Mouse (Mus musculus) limb, embryonic 13.5 days (tissue): ENCODE data around the gene Unkl. TPM values are rescaled to one million over a fixed set of nuclear protein-coding genes. Genes with fewer than 3 reads are reported as not detected.

Experiments used
- ATAC-seq: fragments of 200-750 bp; cut with Nextera tagmentation; 2 replicates; pipeline ENCODE4 v1.8.0; 2017; ENCODE audit warnings: low read depth, moderate number of reproducible peaks, moderate TSS enrichment; ENCODE audit not compliant: low FRiP score
- H3K27ac ChIP-seq: fragments of 300-500 bp; sonication (generic); 2 replicates; pipeline ENCODE4 v1.5.1; 2015; ENCODE audit warnings: inconsistent platforms, mild to moderate bottlenecking, moderate library complexity
- H3K27me3 ChIP-seq: fragments of 300-500 bp; sonication (generic); 2 replicates; pipeline ENCODE4 v1.6.1; 2015; ENCODE audit warnings: mild to moderate bottlenecking, inconsistent platforms
- H3K36me3 ChIP-seq: fragments of 300-500 bp; sonication (generic); 2 replicates; pipeline ENCODE4 v1.6.1; 2015; ENCODE audit warnings: inconsistent platforms, mild to moderate bottlenecking, moderate library complexity
- H3K4me1 ChIP-seq: fragments of 300-500 bp; sonication (generic); 2 replicates; pipeline ENCODE4 v1.6.1; 2015; ENCODE audit warnings: inconsistent platforms
- H3K4me2 ChIP-seq: fragments of 300-500 bp; sonication (generic); replicated peaks from 2 replicates; pipeline ENCODE4 v1.6.1; 2015; ENCODE audit warnings: inconsistent platforms, mild to moderate bottlenecking, moderate library complexity
- H3K4me3 ChIP-seq: fragments of 300-500 bp; sonication (generic); 2 replicates; pipeline ENCODE4 v1.5.1; 2015; ENCODE audit warnings: moderate library complexity, mild to moderate bottlenecking, inconsistent platforms
- H3K9ac ChIP-seq: fragments of 300-500 bp; sonication (generic); 2 replicates; pipeline ENCODE4 v1.6.1; 2015; ENCODE audit warnings: mild to moderate bottlenecking, inconsistent platforms
- H3K9me3 ChIP-seq: fragments of 300-500 bp; sonication (generic); 2 replicates; pipeline ENCODE4 v1.6.1; 2016; ENCODE audit warnings: inconsistent platforms
- WGBS: fragments of 180-500 bp; shearing (Covaris S2); methylation state at CpG from one replicate; pipeline ENCODE4 v1.1.7; 2015; 5-methylcytosine and 5-hydroxymethylcytosine counted together
- polyA plus RNA-seq: library from polyadenylated mRNA; unstranded; fragments of >200 nt; fragmentation: Nextera tagmentation; extraction: Ambion mirVana; gene quantifications from 2 replicates; pipeline ENCODE4 v1.2.1, GENCODE M21; 2015

Unkl gene
- polyA plus RNA-seq, 1 experiment from 2014 or later: 11.4 TPM

DNA sequence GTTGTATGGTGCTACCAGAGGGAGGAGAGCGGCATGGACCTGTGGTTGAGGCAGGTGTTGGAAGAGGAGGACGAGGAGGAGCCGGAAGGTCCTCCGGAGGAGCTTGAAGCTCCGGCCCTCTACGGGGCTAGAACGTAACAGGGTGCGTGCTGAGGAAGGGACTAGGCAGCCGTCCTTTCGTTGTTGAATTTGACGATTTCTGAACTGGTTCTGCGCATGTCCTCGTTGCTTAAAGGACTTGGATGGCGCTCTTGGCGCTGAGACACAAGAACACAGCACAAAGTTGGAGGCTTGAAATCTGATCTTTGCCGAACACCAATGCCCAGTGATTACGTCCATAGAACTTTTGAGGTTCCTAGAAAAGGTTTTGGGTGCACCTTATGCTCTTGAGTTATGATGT is 3.2 kb upstream of the Unkl start:
- Histone ChIP-seq H3K4me1 (peaks cover 35% of the 10 kb centered on the region), H3K36me3 (peaks cover 7% of the 10 kb centered on the region; the same call in 1 of the 2 replicates), H3K9ac (peak overlapping the region; percentile 88), H3K4me2 (peak overlapping the region; percentile 100), H3K9me3 (no peaks in the 10 kb centered on the region), H3K27ac (0 out of 2 replicates have a peak overlapping the region, but pooled peaks have one; percentile 28), H3K4me3 (peak overlapping the region; percentile 98), H3K27me3 (peaks cover 7% of the 10 kb centered on the region; the same call in 1 of the 2 replicates)
- ATAC-seq: no peak
- 8% methylated on average over 17 of the region's 17 CpGs for WGBS

DNA sequence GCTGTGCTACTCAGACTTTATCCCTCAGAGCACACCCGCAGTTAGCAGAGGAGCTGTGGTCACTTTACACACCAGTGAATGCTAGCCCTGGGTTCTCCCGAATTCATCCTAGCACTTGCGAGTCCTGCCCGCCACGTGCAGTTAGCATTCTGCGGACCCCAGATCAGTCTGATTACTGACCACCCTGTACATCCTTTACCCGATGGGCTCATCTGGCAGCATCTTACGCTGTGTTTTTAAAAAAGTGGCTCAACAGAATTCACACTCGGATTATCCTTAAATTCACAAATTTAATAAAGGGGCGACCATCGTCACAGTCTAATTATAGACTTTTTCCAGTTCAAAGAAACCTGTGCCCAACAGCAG is 430 bp upstream of the Unkl start:
- H3K27me3 ChIP-seq: no peaks in the 10 kb centered on the region
- WGBS: 8% methylated on average over 11 of the region's 11 CpGs
- H3K36me3 ChIP-seq: peaks cover 28% of the 10 kb centered on the region
- peak overlapping the region; percentile 93 for H3K9ac ChIP-seq
- peaks cover 38% of the 10 kb centered on the region for H3K4me1 ChIP-seq
- H3K4me2 ChIP-seq: peak overlapping the region; percentile 93
- H3K9me3 ChIP-seq: no peaks in the 10 kb centered on the region
- H3K27ac ChIP-seq: peak overlapping the region; percentile 72
- H3K4me3 ChIP-seq: peak overlapping the region; percentile 98
- ATAC-seq: no peak

DNA sequence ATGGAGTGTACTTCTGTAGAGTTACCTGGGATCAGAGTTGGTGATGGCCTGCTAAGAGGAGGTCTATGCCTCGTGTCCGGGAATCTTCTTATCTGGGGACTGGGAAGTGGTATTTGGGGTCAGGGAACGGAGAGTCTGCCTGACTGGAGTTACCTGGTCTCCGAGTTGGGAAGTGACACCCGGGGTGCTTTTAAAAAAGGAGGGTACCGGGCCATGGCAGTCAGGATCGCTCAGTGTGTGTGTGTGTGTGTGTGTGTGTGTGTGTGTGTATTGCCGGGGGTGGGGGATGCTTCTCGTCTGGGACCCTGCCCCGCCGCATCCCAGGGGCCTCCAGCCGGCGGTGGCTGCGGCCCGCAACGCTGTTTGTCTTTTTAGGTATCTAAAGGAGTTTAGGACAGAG is 894 bp downstream of the Unkl start:
- 5% methylated on average over 15 of the region's 16 CpGs for WGBS
- Histone ChIP-seq H3K27ac (no peak overlapping the region), H3K9ac (peak overlapping the region; percentile 93), H3K9me3 (no peaks in the 10 kb centered on the region), H3K36me3 (peaks cover 42% of the 10 kb centered on the region), H3K4me3 (peak overlapping the region; percentile 98), H3K27me3 (no peaks in the 10 kb centered on the region), H3K4me1 (peaks cover 30% of the 10 kb centered on the region), H3K4me2 (peak overlapping the region; percentile 93)
- no peak for ATAC-seq

DNA sequence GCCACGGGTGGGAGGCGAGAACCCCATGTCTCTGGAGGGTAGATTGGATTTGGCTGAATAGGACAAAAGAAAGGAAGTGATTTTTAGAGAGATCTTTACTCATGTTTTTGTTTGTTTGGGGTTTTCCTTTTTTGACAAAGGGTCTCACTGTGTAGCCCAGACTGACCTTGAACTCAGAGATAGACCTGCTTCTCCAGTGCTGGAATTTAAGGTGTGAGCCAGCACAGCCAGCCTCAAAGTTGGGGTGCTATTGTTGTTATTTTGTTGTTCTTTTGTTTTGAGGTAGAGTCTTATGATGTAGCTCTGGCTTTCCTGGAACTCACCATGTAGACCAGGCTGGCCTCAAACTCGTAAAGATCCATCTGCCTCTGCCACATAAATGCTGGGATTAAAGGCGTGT is 14.2 kb downstream of the Unkl start:
- H3K4me1 ChIP-seq: no peaks in the 10 kb centered on the region
- H3K36me3 ChIP-seq: peaks cover 85% of the 10 kb centered on the region
- 94% methylated on average over 4 of the region's 4 CpGs for WGBS
- ATAC-seq: no peak
- H3K27me3 ChIP-seq: no peaks in the 10 kb centered on the region
- H3K4me3 ChIP-seq: no peak overlapping the region
- H3K9me3 ChIP-seq: no peaks in the 10 kb centered on the region
- no peak overlapping the region for H3K9ac ChIP-seq
- no peak overlapping the region for H3K27ac ChIP-seq
- no peak overlapping the region for H3K4me2 ChIP-seq

DNA sequence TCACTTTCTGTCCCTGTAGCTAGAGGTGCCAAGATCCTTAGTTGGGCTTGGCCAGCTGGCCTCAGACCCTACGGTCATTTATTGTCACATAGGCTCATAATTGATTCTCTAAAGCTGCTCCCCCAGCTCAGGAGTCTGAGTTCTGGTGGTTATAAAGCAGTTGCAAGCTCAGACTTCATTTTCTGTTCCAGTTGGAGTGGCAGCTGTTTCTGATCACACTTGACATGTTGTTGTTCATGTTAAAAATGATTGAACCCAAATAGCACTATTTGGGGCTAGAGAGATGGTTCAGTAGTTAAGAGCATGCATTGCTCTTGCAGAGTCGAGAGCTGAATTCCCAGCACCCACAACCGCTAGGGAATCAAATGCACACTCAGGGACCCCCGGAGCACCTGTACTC is 21.8 kb downstream of the Unkl start:
- peaks cover 97% of the 10 kb centered on the region for H3K36me3 ChIP-seq
- WGBS: 92% methylated on average over 4 of the region's 4 CpGs

DNA sequence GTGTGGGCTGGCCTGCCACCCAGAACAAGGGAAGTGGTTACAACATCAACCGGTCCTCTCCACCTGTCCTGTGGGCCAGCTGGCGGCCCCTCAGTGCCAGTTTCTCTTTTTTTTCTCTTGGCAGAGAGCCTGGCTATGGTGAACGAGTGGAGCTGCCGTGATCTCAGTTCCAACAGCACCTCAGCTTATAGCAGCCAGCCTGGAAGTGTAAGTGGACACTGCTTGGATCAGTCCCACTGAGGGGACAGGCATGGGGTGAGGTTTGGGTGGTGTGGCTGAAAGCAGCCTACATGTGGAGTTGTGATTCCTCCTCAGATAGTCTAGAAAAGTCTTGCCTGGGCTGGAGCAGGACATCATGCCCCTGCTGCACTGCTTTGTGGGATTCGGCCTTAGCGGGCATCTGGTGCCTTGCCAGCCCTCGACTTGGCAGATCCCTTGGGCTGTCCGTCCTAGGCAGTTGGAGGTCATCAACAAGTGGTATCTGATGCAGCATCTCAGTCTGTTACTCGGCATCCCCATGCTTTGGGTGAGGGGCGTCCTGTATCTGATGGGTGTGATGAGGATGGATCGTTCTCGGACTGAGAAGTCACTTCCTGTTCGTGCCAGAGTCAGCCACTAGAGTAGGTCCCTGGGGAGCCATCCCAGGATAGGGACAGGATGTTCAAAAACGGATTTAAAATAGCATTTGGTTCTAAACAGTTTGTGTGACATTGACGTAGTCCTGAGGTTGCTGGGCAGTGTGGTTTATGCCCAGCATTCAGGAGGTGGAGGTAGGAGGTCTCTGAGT is 22.7 kb downstream of the Unkl start:
- H3K4me1 ChIP-seq: no peaks in the 10 kb centered on the region
- 84% methylated on average over 15 of the region's 15 CpGs for WGBS
- peaks cover 97% of the 10 kb centered on the region for H3K36me3 ChIP-seq
- ATAC-seq: no peak
- H3K4me2 ChIP-seq: no peak overlapping the region
- H3K27me3 ChIP-seq: no peaks in the 10 kb centered on the region
- no peak overlapping the region for H3K9ac ChIP-seq
- no peak overlapping the region for H3K27ac ChIP-seq
- H3K9me3 ChIP-seq: no peaks in the 10 kb centered on the region
- no peak overlapping the region for H3K4me3 ChIP-seq

More for the DNA sequence above, 21.8 kb downstream of the Unkl start:
- no peak overlapping the region for H3K9ac ChIP-seq
- no peaks in the 10 kb centered on the region for H3K9me3 ChIP-seq
- no peak overlapping the region for H3K4me2 ChIP-seq
- H3K27ac ChIP-seq: no peak overlapping the region
- no peaks in the 10 kb centered on the region for H3K4me1 ChIP-seq
- no peaks in the 10 kb centered on the region for H3K27me3 ChIP-seq
- no peak overlapping the region for H3K4me3 ChIP-seq
- no peak for ATAC-seq

DNA sequence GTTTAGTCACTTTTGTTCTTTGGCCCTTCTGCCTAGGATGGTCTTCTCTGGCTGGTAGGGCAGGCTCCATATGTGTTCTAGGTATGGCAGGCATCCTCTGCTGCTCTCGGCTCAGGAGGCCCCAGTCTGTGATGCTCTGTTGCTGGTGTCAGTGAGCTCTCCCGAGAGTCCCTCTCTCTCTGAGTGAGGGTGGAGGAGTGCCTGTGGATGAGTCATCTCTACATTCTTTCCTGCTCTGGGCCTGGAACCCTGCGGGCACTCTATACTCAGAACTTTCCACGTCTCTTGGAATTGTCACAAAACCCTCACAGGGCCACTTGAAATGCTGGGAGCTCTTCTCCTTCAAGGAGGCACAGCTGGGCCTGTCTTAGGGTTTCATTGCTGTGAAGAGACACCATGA is 23.5 kb downstream of the Unkl start:
- H3K4me2 ChIP-seq: no peak overlapping the region
- H3K36me3 ChIP-seq: peaks cover 96% of the 10 kb centered on the region
- H3K27me3 ChIP-seq: no peaks in the 10 kb centered on the region
- H3K4me1 ChIP-seq: no peaks in the 10 kb centered on the region
- no peak overlapping the region for H3K4me3 ChIP-seq
- no peak for ATAC-seq
- H3K9me3 ChIP-seq: no peaks in the 10 kb centered on the region
- WGBS: 89% methylated on average over 4 of the region's 4 CpGs
- no peak overlapping the region for H3K9ac ChIP-seq
- H3K27ac ChIP-seq: no peak overlapping the region

DNA sequence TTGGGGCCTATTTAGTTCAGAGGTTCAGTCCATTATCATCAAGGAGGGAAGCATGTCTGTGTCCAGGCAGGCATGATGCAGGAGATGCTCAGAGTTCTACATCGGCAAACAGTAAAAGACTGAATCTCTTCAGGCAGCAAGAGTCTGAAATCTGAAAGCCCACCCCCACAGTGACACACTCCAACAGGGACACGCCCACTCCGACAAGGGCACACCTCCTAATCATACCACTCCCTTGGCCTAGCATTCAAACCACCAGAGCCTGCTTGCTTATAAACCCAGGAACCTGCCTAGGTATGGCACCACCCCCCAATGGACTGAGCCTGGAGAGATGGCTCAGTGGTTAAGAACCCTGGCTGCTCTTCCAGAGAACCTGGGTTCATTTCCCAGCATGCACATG is 27.2 kb downstream of the Unkl start:
- H3K9me3 ChIP-seq: no peaks in the 10 kb centered on the region
- no peaks in the 10 kb centered on the region for H3K4me1 ChIP-seq
- H3K27ac ChIP-seq: no peak overlapping the region
- H3K4me3 ChIP-seq: no peak overlapping the region
- ATAC-seq: no peak
- H3K9ac ChIP-seq: no peak overlapping the region
- no peaks in the 10 kb centered on the region for H3K27me3 ChIP-seq
- no peak overlapping the region for H3K4me2 ChIP-seq
- WGBS: 87% methylated on average over 3 of the region's 3 CpGs
- H3K36me3 ChIP-seq: peaks cover 91% of the 10 kb centered on the region

DNA sequence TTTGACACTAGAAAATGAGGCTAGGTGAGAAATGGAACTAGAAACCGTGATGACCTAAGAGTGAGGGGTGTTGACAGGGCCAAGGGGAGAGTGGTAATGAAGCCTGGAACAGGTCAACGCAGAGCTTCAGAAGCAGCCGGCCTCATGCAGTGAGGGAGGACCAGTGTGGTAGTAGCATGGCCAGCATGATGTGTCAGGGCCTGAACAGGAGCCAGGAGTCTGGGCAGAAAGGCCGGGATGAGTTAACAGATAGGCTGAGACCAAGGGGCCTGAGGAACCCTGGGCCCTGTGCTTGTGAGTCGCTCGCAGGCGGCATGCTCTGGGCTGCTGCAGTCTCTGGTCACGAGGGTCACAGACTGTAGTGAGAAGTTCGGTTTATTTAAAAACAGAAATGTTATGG is 30.8 kb downstream of the Unkl start:
- H3K4me3 ChIP-seq: no peak overlapping the region
- no peak overlapping the region for H3K27ac ChIP-seq
- no peak for ATAC-seq
- no peaks in the 10 kb centered on the region for H3K9me3 ChIP-seq
- no peaks in the 10 kb centered on the region for H3K27me3 ChIP-seq
- no peak overlapping the region for H3K9ac ChIP-seq
- peaks cover 17% of the 10 kb centered on the region for H3K4me1 ChIP-seq
- no peak overlapping the region for H3K4me2 ChIP-seq
- 91% methylated on average over 9 of the region's 9 CpGs for WGBS
- peaks cover 61% of the 10 kb centered on the region for H3K36me3 ChIP-seq

DNA sequence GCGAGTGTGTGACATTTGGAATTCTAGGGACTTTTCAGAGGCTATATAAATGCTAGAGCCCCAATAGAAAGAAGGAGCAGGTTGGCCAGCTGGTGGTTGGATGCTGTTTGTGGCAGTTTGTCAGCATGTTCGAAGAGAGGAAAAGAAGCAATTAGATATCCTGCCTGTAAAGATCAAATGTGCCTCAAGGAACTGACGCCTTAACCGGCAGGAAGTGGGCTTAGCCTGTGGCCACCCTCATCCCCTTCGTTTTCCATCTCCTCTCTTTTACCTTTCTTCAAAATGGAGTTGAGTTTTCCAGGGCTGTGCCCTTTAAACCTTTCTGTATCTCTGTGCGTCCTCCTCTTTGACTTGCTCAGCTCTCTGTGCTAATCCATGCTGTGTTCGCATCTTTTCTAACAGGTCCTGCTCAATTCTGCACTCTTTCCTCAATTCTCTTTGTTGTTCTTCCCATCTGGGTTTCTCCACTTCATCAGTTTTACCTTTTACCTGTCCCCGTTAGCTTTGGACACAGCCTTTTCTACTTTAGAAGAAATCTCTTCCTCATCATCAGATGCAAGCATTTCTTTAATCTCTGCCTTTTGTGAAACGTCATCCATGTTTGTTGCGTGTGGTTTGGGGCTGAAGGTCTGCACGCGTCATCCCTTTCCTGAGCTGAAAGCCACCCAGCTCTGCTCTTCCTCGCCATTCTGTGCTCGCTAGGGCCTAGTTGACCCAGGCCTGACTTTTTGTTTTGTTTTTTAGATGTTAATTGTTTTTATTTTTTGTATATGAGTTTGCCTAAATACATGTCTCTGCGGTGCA is 31.5 kb downstream of the Unkl start:
- Histone ChIP-seq H3K27ac (no peak overlapping the region), H3K9ac (no peak overlapping the region), H3K9me3 (no peaks in the 10 kb centered on the region), H3K4me2 (no peak overlapping the region), H3K4me1 (peaks cover 17% of the 10 kb centered on the region), H3K27me3 (no peaks in the 10 kb centered on the region), H3K36me3 (peaks cover 59% of the 10 kb centered on the region), H3K4me3 (no peak overlapping the region)
- 91% methylated on average over 15 of the region's 15 CpGs for WGBS
- no peak for ATAC-seq

DNA sequence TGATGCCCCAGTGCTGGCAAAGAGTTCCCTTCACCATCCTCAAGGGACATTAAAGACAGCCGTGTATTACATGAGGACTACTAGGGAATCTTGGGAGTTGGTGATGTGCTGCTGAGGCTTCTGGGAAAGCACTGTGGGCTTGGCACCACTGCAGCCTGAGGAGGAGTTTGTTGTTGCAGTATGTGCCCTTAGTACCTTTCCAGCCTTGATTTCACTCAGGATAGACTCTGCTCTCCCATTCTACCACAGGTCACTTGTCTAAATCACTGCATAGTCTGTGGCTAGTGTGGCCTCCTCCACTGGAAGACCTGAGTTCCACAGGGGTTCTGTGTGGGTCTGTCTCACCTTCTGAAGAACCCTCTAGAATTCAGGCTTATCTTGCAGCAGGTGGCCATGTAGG is 32.5 kb downstream of the Unkl start:
- H3K36me3 ChIP-seq: peaks cover 56% of the 10 kb centered on the region
- H3K4me2 ChIP-seq: no peak overlapping the region
- H3K4me3 ChIP-seq: no peak overlapping the region
- no peak overlapping the region for H3K27ac ChIP-seq
- peak overlapping the region; percentile 45 for H3K9ac ChIP-seq
- 78% methylated on average over 1 of the region's 1 CpGs for WGBS
- no peaks in the 10 kb centered on the region for H3K27me3 ChIP-seq
- no peaks in the 10 kb centered on the region for H3K9me3 ChIP-seq
- H3K4me1 ChIP-seq: peaks cover 17% of the 10 kb centered on the region
- ATAC-seq: no peak

DNA sequence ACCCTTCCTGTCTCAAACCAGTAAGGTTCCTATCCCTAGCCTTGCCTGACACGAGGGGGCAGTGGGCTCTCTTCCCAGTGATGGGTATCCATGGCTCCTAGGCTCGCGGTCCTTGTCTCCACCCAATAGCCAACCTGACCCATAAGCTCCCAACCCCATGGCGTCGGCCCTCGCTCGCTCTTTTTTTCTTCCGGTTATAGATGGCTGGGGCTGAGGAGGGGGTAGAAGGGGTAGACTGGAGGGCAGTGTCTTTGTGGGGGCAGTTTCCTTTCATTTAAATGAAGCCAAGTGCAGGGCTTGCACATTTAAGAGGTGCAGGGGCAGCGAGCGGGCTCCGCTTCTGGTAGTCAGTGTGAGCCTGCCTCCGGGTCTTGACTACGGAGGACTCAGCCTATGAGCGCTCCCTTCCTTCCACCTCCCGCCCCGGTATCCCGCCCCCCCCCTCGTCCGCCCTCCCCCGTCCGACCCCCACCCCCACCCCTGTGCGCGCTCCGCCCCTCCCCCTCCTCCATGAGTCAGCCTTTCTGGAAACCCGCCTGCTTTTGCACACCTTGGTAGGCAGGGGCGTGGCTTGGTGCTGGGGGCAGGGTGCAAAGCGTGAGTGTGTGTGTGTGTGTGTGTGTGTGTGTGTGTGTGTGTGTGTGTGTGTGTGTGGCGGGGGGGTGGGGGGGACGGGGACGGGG is 33.8 kb downstream of the Unkl start:
- Histone ChIP-seq H3K9ac (peak overlapping the region; percentile 66), H3K4me2 (peak overlapping the region; percentile 82), H3K9me3 (no peaks in the 10 kb centered on the region), H3K4me3 (peak overlapping the region; percentile 48), H3K27me3 (no peaks in the 10 kb centered on the region), H3K27ac (peak overlapping the region; percentile 28; the same call in 1 of the 2 replicates), H3K36me3 (peaks cover 59% of the 10 kb centered on the region), H3K4me1 (peaks cover 17% of the 10 kb centered on the region)
- WGBS: 2% methylated on average over 17 of the region's 30 CpGs
- peak; percentile 88 for ATAC-seq
